Mouse (Mus musculus) frontal cortex, adult (tissue): ENCODE results near the gene Asic4.
A peak's percentile ranks its signal among the peaks of the same experiment; 100 is the strongest.

Experiments
- ATAC-seq: cut with Nextera tagmentation; 2 replicates; pipeline ENCODE4 v1.9.2; 2017; ENCODE audit warnings: mild to moderate bottlenecking, moderate library complexity, mixed read lengths; ENCODE audit not compliant: low TSS enrichment

Asic4 gene

GRCm38 (mm10) chr1:75450314-75451005, at the start of gene Asic4:
Asic4 (plus strand) TSS chr1:75450436.
- ATAC-seq = no peak

GRCm38 (mm10) chr1:75400493-75401115, 49.6 kb upstream of the Asic4 start:
- ATAC-seq = no peak

- ATAC-seq = no peak
Observed at GRCm38 (mm10) chr1:75405547-75405946, 44.7 kb upstream of the Asic4 start.

GRCm38 (mm10) chr1:75406173-75406572, 44.1 kb upstream of the Asic4 start:
- no peak for ATAC-seq

- no peak for ATAC-seq
Observed at GRCm38 (mm10) chr1:75407056-75407455, 43.2 kb upstream of the Asic4 start.

- 0 out of 2 replicates have a peak, but pooled peaks have one; percentile 48 for ATAC-seq
Observed at GRCm38 (mm10) chr1:75408210-75408609, 42.0 kb upstream of the Asic4 start.

DNA sequence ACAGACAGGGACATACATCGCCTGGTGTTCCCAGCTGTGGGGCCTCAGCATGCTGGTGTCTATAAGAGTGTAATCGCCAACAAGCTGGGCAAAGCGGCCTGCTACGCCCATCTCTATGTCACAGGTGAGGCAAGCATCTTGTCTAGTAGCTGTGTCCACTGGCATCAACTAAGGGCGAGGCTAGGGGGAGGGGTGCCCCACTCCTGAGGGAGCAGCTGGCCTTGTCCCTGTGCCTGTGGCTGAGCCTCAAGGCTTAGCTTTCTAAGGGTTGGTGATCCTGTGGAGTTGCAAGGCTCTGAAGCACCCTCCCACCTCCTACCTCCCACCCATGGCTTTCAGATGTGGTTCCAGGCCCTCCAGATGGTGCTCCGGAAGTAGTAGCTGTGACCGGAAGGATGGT, 40.3 kb upstream of the Asic4 start:
- ATAC-seq = peak; percentile 10; the same call in 1 of the 2 replicates

DNA sequence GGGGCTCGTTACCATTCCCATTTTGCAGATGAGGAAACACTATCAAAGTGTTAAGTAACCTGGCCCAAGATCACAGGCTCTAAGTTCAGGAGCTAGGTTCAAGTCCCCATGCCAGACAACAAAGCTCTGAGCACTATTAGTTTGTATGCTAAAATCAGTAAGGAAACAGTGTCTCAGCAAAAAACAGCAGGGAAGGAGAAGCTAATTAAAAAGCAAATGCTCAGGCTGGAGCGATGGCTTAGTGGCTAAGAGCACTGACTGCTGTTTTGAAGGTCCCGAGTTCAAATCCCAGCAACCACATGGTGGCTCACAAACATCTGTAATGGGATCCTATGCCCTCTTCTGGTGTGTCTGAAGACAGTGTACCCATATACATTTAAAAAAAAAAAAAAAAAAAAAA, 38.0 kb upstream of the Asic4 start:
- no peak for ATAC-seq

- peak; percentile 42; the same call in 1 of the 2 replicates for ATAC-seq
Observed at GRCm38 (mm10) chr1:75413749-75414148, 36.5 kb upstream of the Asic4 start.

GRCm38 (mm10) chr1:75421794-75422193, 28.4 kb upstream of the Asic4 start:
- ATAC-seq = no peak

DNA sequence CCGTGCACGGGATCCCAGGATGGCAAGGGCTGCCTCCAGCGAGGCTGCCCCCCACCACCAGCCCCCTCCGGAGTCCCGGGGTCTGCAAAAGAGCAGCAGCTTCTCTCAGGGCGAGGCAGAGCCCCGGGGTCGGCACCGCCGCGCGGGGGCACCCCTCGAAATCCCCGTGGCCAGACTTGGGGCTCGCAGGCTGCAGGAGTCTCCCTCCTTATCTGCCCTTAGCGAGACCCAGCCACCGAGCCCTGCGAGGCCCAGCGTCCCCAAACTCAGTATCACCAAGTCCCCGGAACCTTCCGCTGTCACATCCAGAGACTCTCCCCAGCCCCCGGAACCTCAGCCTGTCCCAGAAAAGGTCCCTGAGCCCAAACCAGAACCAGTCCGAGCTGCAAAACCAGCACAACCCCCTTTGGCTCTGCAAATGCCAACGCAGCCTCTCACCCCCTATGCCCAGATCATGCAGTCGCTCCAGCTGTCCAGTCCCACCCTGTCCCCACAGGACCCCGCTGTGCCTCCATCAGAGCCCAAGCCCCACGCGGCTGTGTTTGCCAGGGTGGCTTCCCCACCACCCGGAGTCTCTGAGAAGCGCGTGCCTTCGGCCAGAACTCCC, 27.9 kb upstream of the Asic4 start:
- ATAC-seq = no peak

DNA sequence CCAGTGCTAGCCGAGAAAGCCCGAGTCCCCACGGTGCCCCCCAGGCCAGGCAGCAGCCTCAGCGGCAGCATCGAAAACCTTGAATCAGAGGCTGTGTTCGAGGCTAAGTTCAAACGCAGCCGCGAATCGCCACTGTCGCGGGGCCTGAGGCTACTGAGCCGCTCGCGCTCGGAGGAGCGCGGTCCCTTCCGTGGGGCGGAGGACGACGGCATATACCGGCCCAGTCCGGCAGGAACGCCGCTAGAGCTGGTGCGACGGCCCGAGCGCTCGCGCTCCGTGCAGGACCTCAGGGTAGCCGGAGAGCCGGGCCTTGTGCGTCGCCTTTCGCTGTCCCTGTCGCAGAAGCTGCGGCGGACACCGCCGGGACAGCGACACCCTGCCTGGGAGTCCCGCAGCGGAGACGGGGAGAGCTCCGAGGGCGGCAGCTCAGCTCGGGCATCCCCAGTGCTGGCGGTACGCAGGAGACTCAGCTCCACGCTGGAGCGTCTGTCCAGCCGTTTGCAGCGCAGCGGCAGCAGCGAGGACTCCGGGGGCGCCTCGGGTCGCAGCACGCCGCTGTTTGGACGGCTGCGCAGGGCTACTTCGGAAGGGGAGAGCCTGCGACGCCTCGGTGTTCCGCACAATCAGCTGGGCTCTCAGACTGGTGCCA, 27.3 kb upstream of the Asic4 start:
- ATAC-seq = peak; percentile 36; the same call in 1 of the 2 replicates

GRCm38 (mm10) chr1:75423780-75424390, 26.4 kb upstream of the Asic4 start:
- ATAC-seq = no peak

GRCm38 (mm10) chr1:75425796-75426471, 24.3 kb upstream of the Asic4 start:
- peak; percentile 8; the same call in 1 of the 2 replicates for ATAC-seq

- peak; percentile 91 for ATAC-seq
Observed at GRCm38 (mm10) chr1:75435475-75436328, 14.5 kb upstream of the Asic4 start, which contains the start of gene Gmppa. Gmppa (plus strand) TSS chr1:75435930.

- no peak for ATAC-seq
Observed at GRCm38 (mm10) chr1:75438782-75439181, 11.5 kb upstream of the Asic4 start.

- no peak for ATAC-seq
Observed at GRCm38 (mm10) chr1:75440661-75441060, 9.6 kb upstream of the Asic4 start.

GRCm38 (mm10) chr1:75441471-75441996, 8.7 kb upstream of the Asic4 start:
- no peak for ATAC-seq

GRCm38 (mm10) chr1:75442171-75442570, 8.1 kb upstream of the Asic4 start:
- ATAC-seq = no peak

DNA sequence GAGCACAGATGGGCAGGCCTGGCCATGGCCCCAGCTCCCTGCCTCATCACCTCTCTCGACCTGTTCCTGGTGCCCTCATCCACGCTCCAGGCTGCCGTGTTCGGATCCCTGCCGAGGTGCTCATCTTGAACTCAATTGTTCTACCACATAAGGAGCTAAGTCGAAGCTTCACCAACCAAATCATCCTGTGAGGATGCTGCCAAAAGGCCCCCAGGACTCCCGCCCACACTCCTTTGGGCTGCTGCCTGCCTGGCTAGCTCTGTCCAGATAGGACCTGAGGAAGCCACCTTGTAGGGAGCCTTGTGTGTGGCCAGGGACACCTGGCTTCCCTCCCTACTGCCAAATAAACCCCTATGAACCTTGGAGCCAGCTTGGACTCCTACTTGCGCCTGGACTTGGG, 7.4 kb upstream of the Asic4 start:
- no peak for ATAC-seq
